11 mouse cellular contexts compared by ENCODE assay signal in the genomic region with DNA sequence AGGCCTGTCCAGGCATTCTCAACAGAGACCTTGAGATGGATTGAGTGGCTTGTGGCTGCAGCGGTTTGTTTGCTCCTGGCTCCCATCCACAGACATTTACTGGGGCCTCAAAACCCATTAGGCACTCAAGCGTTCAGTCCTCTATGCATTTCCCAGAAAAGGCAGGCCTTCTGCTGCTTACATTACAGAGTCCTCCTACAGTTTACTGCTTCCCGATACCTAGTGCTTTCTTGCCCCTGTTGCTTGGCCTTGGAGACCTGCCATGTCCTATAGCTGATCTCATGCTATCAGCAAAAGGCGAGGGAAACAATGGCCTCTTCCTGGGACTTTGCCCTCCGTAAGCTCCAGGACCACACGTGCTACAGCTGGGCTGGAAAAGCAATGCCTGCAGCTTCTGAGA.
A peak's percentile ranks its signal among the peaks of the same experiment; 100 is the strongest.
DNase-seq lines count a peak whose midpoint lies in the region; ATAC-seq and TF ChIP-seq lines count a peak whose summit lies in the region.
"Had no signal": no experiment of that assay in that cellular context is flagged by ENCODE, and none has a peak within 500 bp of the region (broad histone marks: within the 10 kb centered on the region; RNA-seq: fewer than 3 reads in every experiment).

No protein-coding gene starts in this region.

- H3K9ac ChIP-seq in liver, postnatal 0 days (replicated peaks): no peak overlapping the region
- H3K9ac ChIP-seq in liver, embryonic 11.5 days (ENCODE audit: low read depth, low read length): no peak overlapping the region
- H3K9ac ChIP-seq in neural tube, embryonic 15.5 days (replicated peaks): no peak overlapping the region

- peaks cover 30% of the 10 kb centered on the region for H3K4me1 ChIP-seq in liver, postnatal 0 days (ENCODE audit: insufficient read depth)
- H3K4me1 ChIP-seq in liver, embryonic 11.5 days (replicated peaks; ENCODE audit: control insufficient read depth, insufficient read depth, low read length): peaks cover 5% of the 10 kb centered on the region; the same call in 1 of the 2 replicates
- peaks cover 54% of the 10 kb centered on the region for H3K4me1 ChIP-seq in kidney, adult 2 months (ENCODE audit: control insufficient read depth, insufficient read depth, low read length)
- peaks cover 40% of the 10 kb centered on the region for H3K4me1 ChIP-seq in neural tube, embryonic 15.5 days

- no peaks in the 10 kb centered on the region for H3K9me3 ChIP-seq in liver, postnatal 0 days (ENCODE audit: low read length)
- H3K9me3 ChIP-seq in liver, embryonic 11.5 days (ENCODE audit: control insufficient read depth, low read length): no peaks in the 10 kb centered on the region
- H3K9me3 ChIP-seq in neural tube, embryonic 15.5 days (replicated peaks): no peaks in the 10 kb centered on the region

- H3K36me3 ChIP-seq in liver, postnatal 0 days (replicated peaks; ENCODE audit: insufficient read depth, low read length): no peaks in the 10 kb centered on the region
- H3K36me3 ChIP-seq in liver, embryonic 11.5 days (ENCODE audit: control insufficient read depth, insufficient read depth, low read length): no peaks in the 10 kb centered on the region
- no peaks in the 10 kb centered on the region for H3K36me3 ChIP-seq in kidney, adult 2 months (ENCODE audit: control insufficient read depth, insufficient read depth, low read length)
- no peaks in the 10 kb centered on the region for H3K36me3 ChIP-seq in neural tube, embryonic 15.5 days

- DNase-seq in adrenal gland, postnatal 14 days: peak; percentile 41
- DNase-seq in adrenal gland, adult 18-20 months (ENCODE audit: low spot score in 2 of 2): no peak
- peak; percentile 25 for DNase-seq in liver, postnatal 0 days
- DNase-seq in liver, embryonic 11.5 days (ENCODE audit: low spot score): no peak
- peak; percentile 81 for DNase-seq in kidney, adult 2 months
- DNase-seq in embryo, embryonic 11 days: no peak
- DNase-seq: cerebellum, adult 18-20 months; thymus, postnatal 4 days had no signal

- 55% methylated on average over 6 of the region's 6 CpGs for WGBS in liver, postnatal 0 days (ENCODE audit: insufficient replicate concordance)
- WGBS in liver, embryonic 11.5 days: 61% methylated on average over 6 of the region's 6 CpGs
- WGBS in kidney, adult 2 months: 26% methylated on average over 6 of the region's 6 CpGs
- 42% methylated on average over 6 of the region's 6 CpGs for WGBS in neural tube, embryonic 15.5 days

- no peak for TF ChIP-seq EP300 in liver, postnatal 0 days (IDR thresholded peaks at IDR 0.05; ENCODE audit: low read depth)

- no peak for ATAC-seq in liver, postnatal 0 days
- ATAC-seq in liver, embryonic 11.5 days (replicated peaks; ENCODE audit: low FRiP score): no peak
- no peak for ATAC-seq in neural tube, embryonic 15.5 days (ENCODE audit: low FRiP score)
- no peak for ATAC-seq in monocyte, adult 5-6 weeks (replicated peaks; ENCODE audit: insufficient number of reproducible peaks, low FRiP score, low TSS enrichment, poor library complexity, severe bottlenecking)

- TF ChIP-seq CTCF in liver, postnatal 0 days (IDR thresholded peaks at IDR 0.05; ENCODE audit: low read depth): no peak
- TF ChIP-seq CTCF in kidney, adult 2 months (conservative IDR thresholded peaks at IDR 0.05; ENCODE audit: insufficient read depth, insufficient read length, low read depth, low read length): no peak

- no peak overlapping the region for H3K4me2 ChIP-seq in liver, postnatal 0 days (ENCODE audit: low read depth, low read length)
- H3K4me2 ChIP-seq in liver, embryonic 11.5 days: no peak overlapping the region
- H3K4me2 ChIP-seq in neural tube, embryonic 15.5 days: no peak overlapping the region

- H3K27me3 ChIP-seq in liver, postnatal 0 days (ENCODE audit: insufficient read depth, low read length): no peaks in the 10 kb centered on the region
- no peaks in the 10 kb centered on the region for H3K27me3 ChIP-seq in liver, embryonic 11.5 days (replicated peaks; ENCODE audit: control insufficient read depth, insufficient read depth, low read length)
- H3K27me3 ChIP-seq in kidney, adult 2 months (replicated peaks; ENCODE audit: control insufficient read depth, insufficient read depth, low read length): no peaks in the 10 kb centered on the region
- H3K27me3 ChIP-seq in neural tube, embryonic 15.5 days (replicated peaks): no peaks in the 10 kb centered on the region

- H3K4me3 ChIP-seq in liver, postnatal 0 days (ENCODE audit: low read depth, low read length): no peak overlapping the region
- no peak overlapping the region for H3K4me3 ChIP-seq in liver, embryonic 11.5 days (ENCODE audit: low read depth, low read length)
- H3K4me3 ChIP-seq in kidney, adult 2 months (ENCODE audit: insufficient read depth, low read depth, low read length): no peak overlapping the region
- H3K4me3 ChIP-seq in neural tube, embryonic 15.5 days (replicated peaks): no peak overlapping the region

- peak overlapping the region; percentile 71 for H3K27ac ChIP-seq in liver, postnatal 0 days (ENCODE audit: low read depth)
- H3K27ac ChIP-seq in liver, embryonic 11.5 days (ENCODE audit: low read depth, low read length): no peak overlapping the region; the same call in 1 of the 2 replicates
- peak overlapping the region; percentile 89 for H3K27ac ChIP-seq in kidney, adult 2 months (ENCODE audit: insufficient read depth, low read depth, low read length)
- H3K27ac ChIP-seq in neural tube, embryonic 15.5 days (replicated peaks): peak overlapping the region; percentile 51; the same call in 1 of the 2 replicates
- H3K27ac ChIP-seq: macrophage had no signal

- no peak for TF ChIP-seq POLR2A in kidney, adult 2 months (IDR thresholded peaks at IDR 0.05; ENCODE audit: low read depth, low read length)

Comparison
In these comparisons a context has a peak if more than half of its experiments do, and no peak if none do; other contexts are left out.
1. DNase-seq: peak in adrenal gland, postnatal 14 days (single experiment), liver, postnatal 0 days (single experiment) and kidney, adult 2 months (single experiment); none in adrenal gland, adult 18-20 months (0 of 2), liver, embryonic 11.5 days (single experiment) and embryo, embryonic 11 days (single experiment).